Comparison of ENCODE assay signal across 8 mouse cellular contexts in genomic region chr3:95675301-95676092, GRCm38 (mm10). TPM values are rescaled to one million over a fixed set of nuclear protein-coding genes. Genes with fewer than 3 reads are reported as not detected.
A peak's percentile ranks its signal among the peaks of the same experiment; 100 is the strongest.
DNase-seq lines count a peak whose midpoint lies in the region; ATAC-seq and TF ChIP-seq lines count a peak whose summit lies in the region.

No protein-coding gene starts in this region.

- peaks cover 44% of the 10 kb centered on the region for H3K4me1 ChIP-seq in intestine, embryonic 16.5 days (ENCODE audit: control insufficient read depth, insufficient read depth, low read length)
- peaks cover 45% of the 10 kb centered on the region for H3K4me1 ChIP-seq in limb, embryonic 14.5 days (ENCODE audit: control insufficient read depth, insufficient read depth, low read length)
- no peaks in the 10 kb centered on the region for H3K4me1 ChIP-seq in midbrain, embryonic 14.5 days (ENCODE audit: control insufficient read depth, insufficient read depth, low read length)
- peaks cover 37% of the 10 kb centered on the region; the same call in 1 of the 2 replicates for H3K4me1 ChIP-seq in spleen, adult 2 months (ENCODE audit: control insufficient read depth, insufficient read depth, insufficient read length)

- H3K4me3 ChIP-seq in intestine, embryonic 16.5 days (ENCODE audit: low read length), result no peak overlapping the region
- 0 out of 2 replicates have a peak overlapping the region, but pooled peaks have one; percentile 2 for H3K4me3 ChIP-seq in limb, embryonic 14.5 days (replicated peaks; ENCODE audit: low read length)
- no peak overlapping the region for H3K4me3 ChIP-seq in midbrain, embryonic 14.5 days (replicated peaks; ENCODE audit: low read depth, low read length)
- H3K4me3 ChIP-seq in spleen, adult 2 months (ENCODE audit: extremely low read depth, insufficient read depth, insufficient read length), result peak overlapping the region; percentile 0; the same call in 1 of the 2 replicates

- peak; percentile 57 to 85 for DNase-seq in urinary bladder, adult 18-20 months (ENCODE audit: low spot score in 2 of 2)
- no peak for DNase-seq in urinary bladder, postnatal 10 days (ENCODE audit: low spot score)
- peak; percentile 89 for DNase-seq in embryo, embryonic 10.5 days (ENCODE audit: low spot score)
- DNase-seq in limb, embryonic 14.5 days (ENCODE audit: low spot score), result peak; percentile 82
- DNase-seq in midbrain, embryonic 14.5 days, result peak; percentile 81
- peak; percentile 44 to 79 for DNase-seq in spleen, adult 2 months (ENCODE audit: low read depth in 1 of 2, low spot score in 2 of 2)

- 14% methylated on average over 8 of the region's 8 CpGs for WGBS in intestine, embryonic 16.5 days
- 9% methylated on average over 8 of the region's 8 CpGs for WGBS in limb, embryonic 14.5 days
- 28% methylated on average over 8 of the region's 8 CpGs for WGBS in midbrain, embryonic 14.5 days
- WGBS in spleen, adult 2 months, result 23% methylated on average over 8 of the region's 8 CpGs

- TF ChIP-seq POLR2A in limb, embryonic 14.5 days (IDR thresholded peaks at IDR 0.05; ENCODE audit: borderline replicate concordance, extremely low read depth, insufficient read depth, insufficient read length), result no peak
- TF ChIP-seq POLR2A in spleen, adult 2 months (IDR thresholded peaks at IDR 0.05; ENCODE audit: low read depth, low read length), result no peak

- H3K27me3 ChIP-seq in intestine, embryonic 16.5 days (replicated peaks; ENCODE audit: control insufficient read depth, insufficient read depth, low read length), result no peaks in the 10 kb centered on the region
- H3K27me3 ChIP-seq in limb, embryonic 14.5 days (ENCODE audit: control insufficient read depth, insufficient read depth, low read length), result no peaks in the 10 kb centered on the region
- H3K27me3 ChIP-seq in midbrain, embryonic 14.5 days (ENCODE audit: control insufficient read depth, insufficient read depth, low read length), result no peaks in the 10 kb centered on the region
- no peaks in the 10 kb centered on the region for H3K27me3 ChIP-seq in spleen, adult 2 months (ENCODE audit: control insufficient read depth, insufficient read depth, low read length)

- H3K9ac ChIP-seq in intestine, embryonic 16.5 days (ENCODE audit: low read depth, low read length), result peak overlapping the region; percentile 45
- 0 out of 2 replicates have a peak overlapping the region, but pooled peaks have one; percentile 13 for H3K9ac ChIP-seq in limb, embryonic 14.5 days (ENCODE audit: low read depth, low read length, severe bottlenecking)
- no peak overlapping the region for H3K9ac ChIP-seq in midbrain, embryonic 14.5 days (replicated peaks; ENCODE audit: low read length)

- ATAC-seq in granulocyte monocyte progenitor cell, adult 5-6 weeks (replicated peaks; ENCODE audit: poor library complexity, severe bottlenecking), result peak; percentile 31
- ATAC-seq in intestine, embryonic 16.5 days, result peak; percentile 47
- peak; percentile 51 for ATAC-seq in limb, embryonic 14.5 days (ENCODE audit: low FRiP score, low read depth)
- no peak; the same call in 1 of the 2 replicates for ATAC-seq in midbrain, embryonic 14.5 days (ENCODE audit: low FRiP score, low TSS enrichment)

- H3K4me2 ChIP-seq in intestine, embryonic 16.5 days (ENCODE audit: low read depth, low read length), result peak overlapping the region; percentile 52
- H3K4me2 ChIP-seq in limb, embryonic 14.5 days (replicated peaks; ENCODE audit: low read depth, low read length, severe bottlenecking), result peak overlapping the region; percentile 8; the same call in 1 of the 2 replicates
- no peak overlapping the region for H3K4me2 ChIP-seq in midbrain, embryonic 14.5 days (ENCODE audit: low read length)

- peak overlapping the region; percentile 99 for H3K27ac ChIP-seq in intestine, embryonic 16.5 days (ENCODE audit: low read length)
- peak overlapping the region; percentile 90 for H3K27ac ChIP-seq in limb, embryonic 14.5 days (replicated peaks; ENCODE audit: low read depth, low read length)
- 0 out of 2 replicates have a peak overlapping the region, but pooled peaks have one; percentile 13 for H3K27ac ChIP-seq in midbrain, embryonic 14.5 days (replicated peaks; ENCODE audit: low read depth, low read length)
- peak overlapping the region; percentile 88 for H3K27ac ChIP-seq in spleen, adult 2 months (ENCODE audit: insufficient read depth, low read length)

- H3K9me3 ChIP-seq in intestine, embryonic 16.5 days (ENCODE audit: control insufficient read depth, low read length), result no peaks in the 10 kb centered on the region
- H3K9me3 ChIP-seq in limb, embryonic 14.5 days (ENCODE audit: control insufficient read depth, low read length), result no peaks in the 10 kb centered on the region
- no peaks in the 10 kb centered on the region for H3K9me3 ChIP-seq in midbrain, embryonic 14.5 days (ENCODE audit: control insufficient read depth, low read length)

- TF ChIP-seq CTCF in spleen, adult 2 months (IDR thresholded peaks at IDR 0.05; ENCODE audit: extremely low read depth, insufficient read depth, insufficient read length, insufficient replicate concordance), result peak; percentile 59; the same call in 1 of the 2 replicates

- H3K36me3 ChIP-seq in intestine, embryonic 16.5 days (ENCODE audit: control insufficient read depth, insufficient read depth, low read length), result no peaks in the 10 kb centered on the region
- no peaks in the 10 kb centered on the region; the same call in 1 of the 2 replicates for H3K36me3 ChIP-seq in limb, embryonic 14.5 days (ENCODE audit: control insufficient read depth, insufficient read depth, low read length)
- H3K36me3 ChIP-seq in midbrain, embryonic 14.5 days (ENCODE audit: control insufficient read depth, insufficient read depth, low read length), result 0 out of 2 replicates have a peak, but pooled peaks cover 10% of the 10 kb centered on the region
- H3K36me3 ChIP-seq in spleen, adult 2 months (ENCODE audit: control insufficient read depth, insufficient read depth, low read length), result no peaks in the 10 kb centered on the region

RNA-seq across cellular contexts. Expression of gene Adamtsl4, which starts 12.2 kb away (rescaled TPM):
- 0.23 and 1.4 TPM in 2 replicates for total RNA-seq in granulocyte monocyte progenitor cell, adult 5-6 weeks (2014; fragmentation: Nextera tagmentation)
- total RNA-seq in granulocyte monocyte progenitor cell, adult 5-6 weeks (2017), result 0.17 TPM in 1 of 2 replicates, not detected in the other
- polyA plus RNA-seq in intestine, embryonic 16.5 days (2015; fragmentation: Nextera tagmentation; extraction: Ambion mirVana), result 2.5 and 3.2 TPM in 2 replicates
- polyA plus RNA-seq in limb, embryonic 14.5 days (2012; rRNA removed), result 3.3 and 3.6 TPM in 2 replicates
- polyA plus RNA-seq in limb, embryonic 14.5 days (2014; fragmentation: Nextera tagmentation; extraction: Ambion mirVana), result 2.8 and 3.4 TPM in 2 replicates
- polyA plus RNA-seq in midbrain, embryonic 14.5 days (2014; fragmentation: Nextera tagmentation; extraction: Ambion mirVana), result 0.80 and 1.1 TPM in 2 replicates
- polyA plus RNA-seq in spleen, adult 2 months (2012; rRNA removed), result 7.9 and 8.1 TPM in 2 replicates

RNA-seq across cellular contexts. Expression of gene Mcl1, which starts 16.9 kb away (rescaled TPM):
- 88.5 and 94.4 TPM in 2 replicates for total RNA-seq in granulocyte monocyte progenitor cell, adult 5-6 weeks (2014; fragmentation: Nextera tagmentation)
- 123 and 124 TPM in 2 replicates for total RNA-seq in granulocyte monocyte progenitor cell, adult 5-6 weeks (2017)
- polyA plus RNA-seq in intestine, embryonic 16.5 days (2015; fragmentation: Nextera tagmentation; extraction: Ambion mirVana), result 14.7 and 17.0 TPM in 2 replicates
- 64.5 and 72.1 TPM in 2 replicates for polyA plus RNA-seq in limb, embryonic 14.5 days (2012; rRNA removed)
- polyA plus RNA-seq in limb, embryonic 14.5 days (2014; fragmentation: Nextera tagmentation; extraction: Ambion mirVana), result 67.8 and 73.5 TPM in 2 replicates
- 44.1 and 65.7 TPM in 2 replicates for polyA plus RNA-seq in midbrain, embryonic 14.5 days (2014; fragmentation: Nextera tagmentation; extraction: Ambion mirVana)
- polyA plus RNA-seq in spleen, adult 2 months (2012; rRNA removed), result 169 and 276 TPM in 2 replicates

RNA-seq across cellular contexts. Expression of gene Ensa, which starts 50.7 kb away (rescaled TPM):
- total RNA-seq in granulocyte monocyte progenitor cell, adult 5-6 weeks (2014; fragmentation: Nextera tagmentation), result 44.2 and 44.3 TPM in 2 replicates
- total RNA-seq in granulocyte monocyte progenitor cell, adult 5-6 weeks (2017), result 47.7 and 63.0 TPM in 2 replicates
- 67.3 and 69.9 TPM in 2 replicates for polyA plus RNA-seq in intestine, embryonic 16.5 days (2015; fragmentation: Nextera tagmentation; extraction: Ambion mirVana)
- 32.6 and 43.4 TPM in 2 replicates for polyA plus RNA-seq in limb, embryonic 14.5 days (2012; rRNA removed)
- 67.8 and 74.7 TPM in 2 replicates for polyA plus RNA-seq in limb, embryonic 14.5 days (2014; fragmentation: Nextera tagmentation; extraction: Ambion mirVana)
- polyA plus RNA-seq in midbrain, embryonic 14.5 days (2014; fragmentation: Nextera tagmentation; extraction: Ambion mirVana), result 97.0 and 103 TPM in 2 replicates
- 8.3 and 10.4 TPM in 2 replicates for polyA plus RNA-seq in spleen, adult 2 months (2012; rRNA removed)

Comparison
In these comparisons a context has a peak if more than half of its experiments do, and no peak if none do; other contexts are left out.
1. H3K27ac ChIP-seq: peak in every context shown above with its lines; median percentile 99 in intestine, embryonic 16.5 days; 90 in limb, embryonic 14.5 days; 88 in spleen, adult 2 months; 13 in midbrain, embryonic 14.5 days.
2. H3K4me3 ChIP-seq: peak in limb, embryonic 14.5 days (single experiment) and spleen, adult 2 months (single experiment); none in intestine, embryonic 16.5 days (single experiment) and midbrain, embryonic 14.5 days (single experiment).